15 mouse cellular contexts compared by ENCODE assay signal in the genomic region with DNA sequence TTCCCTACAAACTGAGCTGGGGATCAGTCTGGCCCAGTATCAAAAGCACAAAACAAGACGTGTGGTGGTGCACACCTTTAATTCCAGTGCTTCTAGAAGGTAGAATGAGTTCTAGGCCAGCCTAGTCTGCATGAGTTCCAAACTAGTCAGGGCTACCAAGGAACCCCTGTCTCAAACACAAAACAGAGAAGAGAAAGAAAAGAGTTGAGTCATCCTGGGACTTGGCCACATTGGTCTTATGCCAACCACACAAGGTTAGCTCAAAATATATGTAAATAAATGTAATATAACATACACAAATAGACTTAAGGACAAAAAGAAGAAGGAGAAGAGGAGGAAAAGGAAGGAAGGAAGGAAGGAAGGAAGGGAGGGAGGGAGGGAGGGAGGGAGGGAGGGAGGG.
"Had no signal": no experiment of that assay in that cellular context is flagged by ENCODE, and none has a peak within 500 bp of the region (broad histone marks: within the 10 kb centered on the region; RNA-seq: fewer than 3 reads in every experiment).

No protein-coding gene starts in this region.

- H3K4me3 ChIP-seq: limb, embryonic 15.5 days; liver, embryonic 12.5 days; midbrain, embryonic 10.5 days; stomach, embryonic 15.5 days had no signal

- H3K4me2 ChIP-seq: limb, embryonic 15.5 days; liver, embryonic 12.5 days; lung, embryonic 14.5 days; stomach, embryonic 15.5 days had no signal

- H3K4me1 ChIP-seq: liver, embryonic 12.5 days; midbrain, embryonic 10.5 days; stomach, embryonic 15.5 days had no signal

- H3K9ac ChIP-seq: limb, embryonic 15.5 days; liver, embryonic 12.5 days; lung, embryonic 14.5 days; stomach, embryonic 15.5 days had no signal

- ATAC-seq: liver, embryonic 12.5 days had no signal

- DNase-seq: kidney, adult 8-10 months; kidney, postnatal 25 days; layer of hippocampus, adult 9-11 months; layer of hippocampus, postnatal 36 days; lung, embryonic 14.5 days; lung, postnatal 10 days; lung, postnatal 4 days; midbrain, embryonic 14.5 days; right cerebral cortex, postnatal 4 days; spleen, adult 18-20 months; thymus, postnatal 4 days had no signal

- H3K9me3 ChIP-seq: limb, embryonic 15.5 days; liver, embryonic 12.5 days; midbrain, embryonic 10.5 days; stomach, embryonic 15.5 days had no signal

- H3K27ac ChIP-seq: limb, embryonic 15.5 days; liver, embryonic 12.5 days; midbrain, embryonic 10.5 days; stomach, embryonic 15.5 days had no signal

- H3K27me3 ChIP-seq: limb, embryonic 15.5 days; liver, embryonic 12.5 days; stomach, embryonic 15.5 days had no signal

- H3K36me3 ChIP-seq: liver, embryonic 12.5 days; stomach, embryonic 15.5 days had no signal
